Mouse (Mus musculus) right cerebral cortex, postnatal 36 days (tissue): ENCODE measurements around the gene Hoxa4.

Source experiments
- DNase-seq, 2 experiments: peaks; one replicate each; pipeline ENCODE4 v3.0.0; 2022; ENCODE audit warnings: low spot score in 2 of 2, mixed read lengths in 1 of 2

The Hoxa4 gene

GRCm38 (mm10) chr6:52216691-52217458 lies 25.3 kb upstream of the Hoxa4 start:
- no peak for DNase-seq

GRCm38 (mm10) chr6:52215771-52216535 lies 24.4 kb upstream of the Hoxa4 start:
- no peak for DNase-seq

GRCm38 (mm10) chr6:52215070-52215469 lies 23.5 kb upstream of the Hoxa4 start:
- DNase-seq, result no peak

GRCm38 (mm10) chr6:52214271-52214670 lies 22.7 kb upstream of the Hoxa4 start:
- no peak for DNase-seq

- DNase-seq, result no peak
Observed at GRCm38 (mm10) chr6:52213119-52213986, 21.8 kb upstream of the Hoxa4 start, which contains the start of the genes Hoxa3 and Gm28308. Hoxa3 (minus strand) TSS chr6:52213336. Gm28308 (minus strand) TSS chr6:52213339.

- DNase-seq, result no peak
Observed at GRCm38 (mm10) chr6:52212556-52213118, 21.1 kb upstream of the Hoxa4 start.

- no peak for DNase-seq
Observed at GRCm38 (mm10) chr6:52211961-52212360, 20.4 kb upstream of the Hoxa4 start.

- peak in 1 of 2 experiments; percentile 37 for DNase-seq
Observed at GRCm38 (mm10) chr6:52211170-52211935, 19.8 kb upstream of the Hoxa4 start.

- no peak for DNase-seq
Observed at GRCm38 (mm10) chr6:52209685-52210046, 18.1 kb upstream of the Hoxa4 start.

- DNase-seq, result no peak
Observed at GRCm38 (mm10) chr6:52208868-52209684, 17.5 kb upstream of the Hoxa4 start.

- no peak for DNase-seq
Observed at GRCm38 (mm10) chr6:52208072-52208867, 16.7 kb upstream of the Hoxa4 start, which contains the start of gene Hoxa6. Hoxa6 (minus strand) TSS chr6:52208722.

GRCm38 (mm10) chr6:52207684-52207976 lies 16.1 kb upstream of the Hoxa4 start:
- no peak for DNase-seq

GRCm38 (mm10) chr6:52206882-52207683 lies 15.5 kb upstream of the Hoxa4 start:
- no peak for DNase-seq

- no peak for DNase-seq
Observed at GRCm38 (mm10) chr6:52205638-52206621, 14.4 kb upstream of the Hoxa4 start.

- no peak for DNase-seq
Observed at GRCm38 (mm10) chr6:52205221-52205620, 13.7 kb upstream of the Hoxa4 start.

GRCm38 (mm10) chr6:52204050-52204752 lies 12.6 kb upstream of the Hoxa4 start, which contains the start of gene Hoxa5:
Hoxa5 (minus strand) TSS chr6:52204587.
- no peak for DNase-seq
